Mouse (Mus musculus) CH12.LX (cell line): ENCODE measurements at regions not wholly inside any gene's neighbourhood (a gene's known extent, or its start where the extent isn't known, plus 50 kb on each side); places are given as distances from the start of the nearest gene placed in this dataset.

Experiments
- DNase-seq: peaks from one replicate; pipeline ENCODE4 v3.0.0-alpha.2; 2013; ENCODE audit errors: extremely low read depth
- H3K27ac ChIP-seq: 2 replicates; pipeline ENCODE4 v1.5.1; 2012; ENCODE audit warnings: low read depth, mild to moderate bottlenecking, control low read depth, moderate library complexity; ENCODE audit not compliant: insufficient read depth
- H3K27me3 ChIP-seq: replicated peaks from 2 replicates; pipeline ENCODE3; 2012; ENCODE audit warnings: inconsistent platforms
- H3K36me3 ChIP-seq, 2 experiments: replicated peaks in 1 of 2; 2 replicates each; pipeline versions ENCODE3 to v1.6.1; 2012; ENCODE audit warnings: inconsistent platforms in 1 of 2, low read length in 1 of 2, mild to moderate bottlenecking in 1 of 2, mixed read lengths in 1 of 2, moderate library complexity in 1 of 2; ENCODE audit not compliant: control insufficient read depth in 1 of 2, insufficient read depth in 1 of 2
- H3K4me1 ChIP-seq, 2 experiments: 2 replicates each; pipeline ENCODE4 v1.6.1; 2012; ENCODE audit warnings: inconsistent platforms in 1 of 2, moderate library complexity in 1 of 2; ENCODE audit not compliant: insufficient read depth in 2 of 2, control insufficient read depth in 1 of 2
- H3K4me2 ChIP-seq: 2 replicates; pipeline ENCODE4 v1.6.1; 2012; ENCODE audit warnings: low read depth, mild to moderate bottlenecking, control low read depth; ENCODE audit not compliant: poor library complexity, insufficient read depth, severe bottlenecking
- H3K4me3 ChIP-seq, 3 experiments: fragments of 150-350 bp in 1 of 3; sonication (generic) in 1 of 3; replicated peaks in 1 of 3; 2 replicates each; pipeline versions ENCODE3 to v1.5.1; 2011 to 2012; ENCODE audit warnings: low read depth in 2 of 3, low read length in 2 of 3, mild to moderate bottlenecking in 2 of 3, moderate library complexity in 2 of 3, control low read depth in 1 of 3, improper control_type of control experiment in 1 of 3, inconsistent platforms in 1 of 3, mixed read lengths in 1 of 3; ENCODE audit not compliant: poor library complexity in 1 of 3
- H3K79me2 ChIP-seq: replicated peaks from 2 replicates; pipeline ENCODE4 v1.6.1; 2012; ENCODE audit warnings: mild to moderate bottlenecking, moderate library complexity; ENCODE audit not compliant: control insufficient read depth, poor library complexity, insufficient read depth, severe bottlenecking; ENCODE audit errors: extremely low read depth
- H3K9ac ChIP-seq: 2 replicates; pipeline ENCODE4 v1.6.1; 2012; ENCODE audit warnings: low read depth, mild to moderate bottlenecking, control low read depth, moderate library complexity; ENCODE audit not compliant: insufficient read depth
- H3K9me3 ChIP-seq: replicated peaks from 2 replicates; pipeline ENCODE3; 2012; ENCODE audit warnings: low read length, inconsistent platforms, mixed read lengths
- CHD2 ChIP-seq: IDR thresholded peaks from 2 replicates; pipeline ENCODE4 v1.6.1; 2011; ENCODE audit warnings: low read length, improper control_type of control experiment
- CTCF ChIP-seq, 2 experiments: IDR thresholded peaks in 1 of 2; conservative IDR thresholded peaks in 1 of 2; 2 replicates each; pipeline ENCODE4 v1.5.1; 2011 to 2012; ENCODE audit warnings: low read depth in 2 of 2, low read length in 2 of 2, improper control_type of control experiment in 1 of 2, inconsistent platforms in 1 of 2, mild to moderate bottlenecking in 1 of 2, moderate library complexity in 1 of 2
- ETS1 ChIP-seq: conservative IDR thresholded peaks from 2 replicates; pipeline ENCODE4 v1.6.1; 2012; ENCODE audit warnings: low read depth, mild to moderate bottlenecking, inconsistent platforms, low read length, improper control_type of control experiment, moderate library complexity
- IRF4 ChIP-seq: IDR thresholded peaks from 2 replicates; pipeline ENCODE4 v1.6.1; 2014; ENCODE audit warnings: low read depth, mild to moderate bottlenecking, inconsistent platforms, low read length, improper control_type of control experiment
- JUN ChIP-seq: IDR thresholded peaks from 2 replicates; pipeline ENCODE4 v1.6.1; 2011; ENCODE audit warnings: low read depth, mild to moderate bottlenecking, low read length, improper control_type of control experiment, moderate library complexity; ENCODE audit not compliant: insufficient read depth
- KAT2A ChIP-seq: IDR thresholded peaks from 2 replicates; pipeline ENCODE4 v1.6.1; 2012; ENCODE audit warnings: low read length, improper control_type of control experiment, inconsistent platforms; ENCODE audit not compliant: insufficient replicate concordance
- MAFK ChIP-seq: IDR thresholded peaks from 2 replicates; pipeline ENCODE4 v1.6.1; 2011; ENCODE audit warnings: low read length, improper control_type of control experiment; ENCODE audit not compliant: insufficient replicate concordance
- MAX ChIP-seq: IDR thresholded peaks from 2 replicates; pipeline ENCODE4 v1.6.1; 2011; ENCODE audit warnings: low read length, improper control_type of control experiment
- MYC ChIP-seq: IDR thresholded peaks from 2 replicates; pipeline ENCODE4 v1.6.1; 2011; ENCODE audit warnings: low read depth, mild to moderate bottlenecking, improper control_type of control experiment, low read length
- NELFE ChIP-seq: IDR thresholded peaks from 2 replicates; pipeline ENCODE4 v1.6.1; 2011; ENCODE audit warnings: low read depth, low read length, improper control_type of control experiment
- POLR2AphosphoS2 ChIP-seq: IDR thresholded peaks from 2 replicates; pipeline ENCODE4 v1.6.1; 2011; ENCODE audit warnings: low read depth, low read length, improper control_type of control experiment
- RAD21 ChIP-seq: IDR thresholded peaks from 2 replicates; pipeline ENCODE4 v1.6.1; 2011; ENCODE audit warnings: low read depth, mild to moderate bottlenecking, low read length, improper control_type of control experiment, moderate library complexity
- SMC3 ChIP-seq: IDR thresholded peaks from 2 replicates; pipeline ENCODE4 v1.6.1; 2011; ENCODE audit warnings: low read depth, low read length, improper control_type of control experiment
- USF2 ChIP-seq: conservative IDR thresholded peaks from 2 replicates; pipeline ENCODE4 v1.6.1; 2011; ENCODE audit warnings: low read depth, low read length, improper control_type of control experiment
- dilution Hi-C: fragments of 300-500 bp; cut with MboI; formaldehyde crosslinking; loops from 2 replicates; pipeline ENCODE4 v1.14.3; 2020; ENCODE audit warnings: low sequenced_read_pairs; ENCODE audit not compliant: extremely low pct_unique_long_range_greater_than_20kb, extremely low pct_ligation_motif_present
- in situ Hi-C: fragments of 300-500 bp; cut with MboI; formaldehyde crosslinking; loops from 3 replicates; pipeline ENCODE4 v1.14.3; 2019; ENCODE audit warnings: low sequenced_read_pairs, low pct_ligation_motif_present, low pct_unique_long_range_greater_than_20kb, mixed read lengths

DNA sequence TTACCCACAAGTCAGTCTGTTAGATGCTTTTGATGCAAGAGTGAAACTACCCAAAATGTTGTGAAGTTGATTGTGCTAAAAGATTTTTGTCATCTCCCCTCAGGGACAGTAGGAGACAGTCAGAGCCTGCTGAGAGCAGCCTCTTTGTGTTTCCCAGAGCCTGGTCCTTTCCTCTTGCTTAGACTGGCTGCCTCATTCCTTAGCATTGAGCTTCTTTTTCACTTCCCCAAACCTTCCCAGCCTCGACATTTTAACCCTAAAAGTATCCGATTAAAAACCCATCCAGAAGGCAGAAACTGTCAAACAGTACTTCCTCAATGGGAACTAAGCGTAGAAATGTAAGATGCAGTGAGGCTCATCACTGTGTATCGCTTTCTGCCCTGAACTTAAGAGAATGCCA lies 104.0 kb upstream of the Gadl1 start:
- H3K9ac ChIP-seq = no peak overlapping the region
- peaks cover 0 to 15% of the 10 kb centered on the region in 2 experiments; a peak in 2 of 4 replicates for H3K4me1 ChIP-seq
- H3K9me3 ChIP-seq = no peaks in the 10 kb centered on the region
- DNase-seq = peak; percentile 9
- dilution Hi-C loops = no loop called here
- no peak overlapping the region for H3K4me3 ChIP-seq
- in situ Hi-C loops = no loop called here
- H3K27me3 ChIP-seq = no peaks in the 10 kb centered on the region
- no peaks in the 10 kb centered on the region for H3K36me3 ChIP-seq
- no peak overlapping the region for H3K27ac ChIP-seq
- no peak for TF ChIP-seq CHD2
- TF ChIP-seq RAD21 = no peak
- TF ChIP-seq KAT2A = no peak
- TF ChIP-seq CTCF (conservative IDR thresholded peaks at IDR 0.05 in 1 of 2, IDR thresholded peaks at IDR 0.05 in 1 of 2; ENCODE audit: low read depth in 2 of 2, low read length in 2 of 2) = no peak
- no peak for TF ChIP-seq POLR2AphosphoS2
- no peak for TF ChIP-seq MAX
- no peak for TF ChIP-seq SMC3
- no peak for TF ChIP-seq MAFK
- no peak for TF ChIP-seq JUN
- no peak for TF ChIP-seq ETS1
- H3K79me2 ChIP-seq = no peaks in the 10 kb centered on the region
- H3K4me2 ChIP-seq = 0 out of 2 replicates have a peak overlapping the region, but pooled peaks have one; percentile 1

DNA sequence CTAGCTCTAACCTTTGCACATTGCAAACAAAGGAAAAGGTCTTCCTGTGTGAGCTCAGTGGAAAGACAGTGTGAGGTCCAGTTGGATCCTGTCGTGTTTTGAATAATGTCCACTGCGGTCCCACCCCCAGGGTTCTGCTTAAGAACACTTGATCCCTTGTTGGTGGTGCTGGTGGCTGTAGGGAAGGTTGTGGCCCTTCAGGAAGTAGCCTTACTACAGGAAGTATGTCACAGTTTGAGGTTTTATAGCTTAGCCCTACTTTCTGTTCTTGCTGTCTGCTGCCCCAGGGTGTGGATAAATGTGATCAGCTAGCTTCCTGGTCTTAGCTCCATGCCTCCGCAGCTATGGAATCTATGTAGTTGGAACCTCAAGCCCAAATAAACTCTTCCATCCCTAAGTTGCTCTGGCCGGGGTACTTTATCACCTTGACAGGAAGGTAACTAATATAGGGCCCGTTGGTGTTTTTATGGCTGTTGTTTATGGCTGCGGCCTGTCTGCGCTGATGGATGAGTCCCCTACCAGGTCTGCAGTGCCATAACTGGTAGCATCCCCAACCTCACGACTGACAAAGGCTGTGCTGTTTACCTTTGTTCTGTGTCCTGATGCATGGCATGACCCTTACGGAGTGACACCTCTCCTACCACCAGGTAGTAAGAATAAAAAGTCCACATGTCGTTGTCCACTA lies 103.1 kb upstream of the Gadl1 start:
- DNase-seq = no peak
- Histone ChIP-seq H3K4me2 (no peak overlapping the region), H3K27me3 (no peaks in the 10 kb centered on the region), H3K9me3 (no peaks in the 10 kb centered on the region), H3K4me3 (no peak overlapping the region), H3K27ac (no peak overlapping the region), H3K79me2 (no peaks in the 10 kb centered on the region), H3K36me3 (no peaks in the 10 kb centered on the region), H3K4me1 (peaks cover 0 to 15% of the 10 kb centered on the region in 2 experiments; a peak in 2 of 4 replicates), H3K9ac (no peak overlapping the region)
- no peak for TF ChIP-seq JUN
- in situ Hi-C loops (no loop called here), dilution Hi-C loops (no loop called here)

DNA sequence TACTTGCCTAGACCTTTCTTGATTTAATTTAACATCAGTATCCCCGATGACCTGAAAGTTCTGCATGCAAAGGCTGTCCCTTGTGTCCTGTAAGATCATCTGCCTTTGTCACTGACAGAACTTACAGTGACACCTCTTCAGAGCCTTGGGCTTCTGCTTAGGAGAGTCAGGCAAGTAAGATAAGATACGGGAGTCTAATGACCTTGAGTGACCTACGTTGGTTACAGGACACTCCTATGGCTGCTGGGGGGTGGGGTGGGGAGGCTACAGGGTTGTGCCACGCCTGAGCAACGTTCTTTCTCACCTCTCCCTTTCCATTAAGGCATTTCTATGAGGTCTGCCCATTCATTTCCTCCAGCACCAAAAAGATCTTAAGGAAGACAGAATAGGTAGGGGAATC lies 69.1 kb upstream of the Gadl1 start:
- H3K4me1 ChIP-seq = no peaks in the 10 kb centered on the region
- DNase-seq = no peak
- H3K4me2 ChIP-seq = no peak overlapping the region
- no peaks in the 10 kb centered on the region for H3K9me3 ChIP-seq
- dilution Hi-C loops = no loop called here
- no peaks in the 10 kb centered on the region for H3K27me3 ChIP-seq
- no peak overlapping the region for H3K9ac ChIP-seq
- TF ChIP-seq IRF4 = no peak
- no peak for TF ChIP-seq MYC
- no peak for TF ChIP-seq MAFK
- no peak for TF ChIP-seq NELFE
- no peak for TF ChIP-seq USF2
- TF ChIP-seq, all 38 proteins: peak for 0
- no peaks in the 10 kb centered on the region for H3K36me3 ChIP-seq
- H3K79me2 ChIP-seq = no peaks in the 10 kb centered on the region
- H3K27ac ChIP-seq = no peak overlapping the region
- H3K4me3 ChIP-seq = no peak overlapping the region
- in situ Hi-C loops = no loop called here
